Mouse (Mus musculus) induced T-regulatory cell, adult 2 months (primary cell): ENCODE measurements at regions not wholly inside any gene's neighbourhood (a gene's known extent, or its start where the extent isn't known, plus 50 kb on each side); places are given as distances from the start of the nearest gene placed in this dataset.

Source experiments
- DNase-seq: peaks from one replicate; pipeline ENCODE4 v3.0.0-alpha.2; 2012; ENCODE audit warnings: low read depth

DNA sequence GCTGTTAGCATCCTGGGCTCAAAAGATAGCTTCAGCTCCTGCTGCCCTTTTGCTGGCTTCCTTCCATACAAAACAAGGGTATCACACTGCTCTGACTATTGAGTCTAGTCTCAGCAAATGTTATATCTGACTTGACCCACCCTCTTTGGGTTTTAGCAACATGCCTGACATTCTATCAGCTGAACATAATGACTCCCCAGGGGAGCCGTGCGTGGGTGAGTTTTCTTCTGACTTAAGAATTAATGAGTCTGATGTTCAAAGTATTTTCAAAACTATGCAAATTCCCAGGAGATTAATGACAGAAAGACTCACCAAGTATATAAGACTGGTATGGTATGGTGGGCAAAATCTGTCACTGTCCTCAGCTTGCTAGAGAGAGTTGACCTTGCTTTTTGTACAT is 159.0 kb downstream of the Pmp22 start:
- DNase-seq = no peak

DNA sequence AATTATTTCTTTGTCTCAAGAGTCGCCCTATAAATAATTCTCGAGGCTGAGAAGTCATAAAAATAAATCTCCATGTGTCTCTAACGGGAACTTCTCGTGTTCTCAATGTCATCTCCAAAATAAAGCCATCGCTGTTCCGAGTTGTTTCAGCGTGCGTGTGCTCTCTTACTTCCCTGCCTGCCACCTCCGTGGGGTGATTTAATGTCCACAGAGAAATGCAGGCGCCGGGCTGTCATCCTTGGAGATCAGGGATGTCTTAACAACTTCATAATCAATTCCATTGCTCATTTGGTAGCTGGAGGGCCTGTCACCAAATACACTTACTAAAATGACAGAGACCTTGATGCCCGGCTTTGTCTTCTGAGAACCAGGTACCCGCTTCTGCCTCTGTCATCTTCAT is 161.8 kb downstream of the Pmp22 start:
- no peak for DNase-seq

DNA sequence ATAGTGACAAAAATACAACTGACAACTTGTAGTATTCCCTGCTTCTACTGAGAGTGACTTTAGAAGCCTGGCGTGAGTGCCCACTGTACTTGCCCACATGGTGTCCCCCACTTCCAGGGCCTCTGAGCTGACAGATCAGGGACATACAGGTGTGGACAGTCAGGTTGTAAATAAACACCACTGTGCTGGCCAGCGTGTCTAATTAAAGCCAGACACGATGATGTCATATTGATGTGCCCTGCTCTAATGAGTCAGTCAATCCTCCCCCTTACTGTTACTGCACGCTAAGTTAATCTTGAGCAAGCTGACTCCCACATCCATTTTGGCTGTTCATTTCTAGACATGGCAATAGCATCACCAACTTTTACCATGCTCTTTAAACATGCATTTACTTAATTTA is 164.7 kb downstream of the Pmp22 start:
- DNase-seq = no peak

DNA sequence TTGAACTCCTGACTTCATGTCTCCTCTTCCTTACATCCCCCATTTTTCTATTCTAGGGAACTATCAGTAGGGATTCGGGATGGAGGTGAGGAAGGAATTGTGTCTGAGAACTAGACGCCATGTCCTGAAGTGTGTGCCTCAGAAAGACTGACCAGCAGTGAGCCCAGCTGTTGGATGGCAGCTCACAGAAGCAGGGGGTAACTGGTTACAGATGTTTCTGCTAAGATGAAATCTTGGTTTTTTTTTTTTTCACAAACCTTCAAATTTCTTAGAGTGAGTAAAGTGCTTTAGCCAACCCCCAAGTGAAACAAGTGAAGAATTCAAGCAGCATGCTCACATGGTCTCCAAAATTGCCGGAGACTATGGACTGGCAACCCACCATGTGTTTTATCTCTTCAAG is 165.7 kb downstream of the Pmp22 start:
- DNase-seq = no peak

DNA sequence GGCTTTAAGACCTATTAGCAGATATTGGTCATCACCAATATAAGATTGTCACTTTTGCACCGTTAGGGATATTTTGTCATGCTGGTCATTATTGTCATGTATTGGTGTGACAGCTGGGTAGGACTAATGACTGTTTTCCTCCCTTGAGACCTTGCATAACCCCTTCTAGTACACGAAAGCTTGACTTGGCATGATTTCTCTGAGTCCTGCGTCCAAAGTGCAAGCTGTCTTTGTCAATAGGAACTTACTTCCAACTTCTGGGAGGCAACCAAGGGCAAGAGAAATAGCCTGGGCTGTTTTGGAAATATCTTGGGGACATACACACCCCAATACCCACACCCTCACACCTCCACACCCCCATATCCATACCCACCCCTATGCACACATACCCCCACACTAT is 167.7 kb downstream of the Pmp22 start:
- no peak for DNase-seq

DNA sequence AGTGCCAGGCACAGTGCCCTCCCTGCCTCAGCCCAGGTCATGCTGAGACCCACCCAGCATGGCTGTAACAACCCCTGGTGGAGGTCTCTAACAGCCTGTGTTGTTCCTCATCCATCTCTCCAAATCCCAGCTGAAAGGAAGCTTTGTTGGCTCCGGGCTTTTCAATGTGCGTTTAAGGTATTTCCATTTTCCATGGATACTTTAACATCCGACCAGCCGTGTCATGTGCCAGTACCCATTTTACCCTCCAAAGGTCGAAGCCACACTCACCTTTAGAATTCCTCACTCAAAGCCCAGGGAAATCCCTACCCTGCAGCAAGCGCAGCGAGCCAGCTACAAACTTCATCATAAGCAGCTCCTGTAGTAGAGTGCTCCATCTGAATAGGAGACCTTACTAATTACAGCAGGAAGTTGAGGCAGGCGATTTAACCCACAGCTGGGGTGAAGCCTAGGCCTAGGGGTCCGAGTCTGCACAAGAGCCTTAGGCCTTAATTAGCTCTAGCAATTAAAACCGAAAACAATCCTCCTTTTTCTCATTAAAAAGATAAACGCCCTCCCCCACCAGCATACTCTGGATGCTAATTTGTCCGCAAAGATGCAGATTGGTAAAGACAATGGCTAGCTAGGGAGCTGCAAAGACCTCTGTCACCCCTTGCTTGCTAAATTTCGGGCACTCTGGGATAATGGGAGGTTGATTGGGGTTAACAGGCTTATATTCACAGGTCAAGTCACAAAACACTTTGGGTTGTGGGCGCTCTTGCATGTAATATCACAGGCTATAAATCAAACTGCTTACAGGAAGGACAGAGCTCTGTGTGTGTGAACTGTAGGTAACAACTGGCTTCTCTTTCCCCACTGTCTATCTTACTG is 171.2 kb downstream of the Pmp22 start:
- DNase-seq = no peak

DNA sequence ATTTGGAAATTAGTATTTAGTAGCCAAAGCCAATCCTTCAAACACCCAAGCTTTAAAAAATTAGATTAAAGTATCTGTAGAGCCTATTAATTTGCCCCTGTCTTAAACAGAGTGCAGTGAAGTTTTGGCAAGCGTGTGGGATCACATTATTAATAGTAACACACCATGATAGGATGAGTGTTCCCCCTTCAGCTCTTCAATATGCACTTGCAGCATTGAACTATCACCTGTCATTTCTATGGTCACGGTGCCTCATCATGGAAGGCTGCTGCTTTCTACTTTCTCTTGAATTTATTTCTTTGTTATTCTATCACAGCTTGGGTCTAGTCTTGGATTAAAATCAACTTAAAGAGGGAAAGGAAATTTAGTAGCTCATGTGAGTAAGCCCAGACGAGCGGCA is 196.4 kb downstream of the Pmp22 start:
- DNase-seq = no peak

DNA sequence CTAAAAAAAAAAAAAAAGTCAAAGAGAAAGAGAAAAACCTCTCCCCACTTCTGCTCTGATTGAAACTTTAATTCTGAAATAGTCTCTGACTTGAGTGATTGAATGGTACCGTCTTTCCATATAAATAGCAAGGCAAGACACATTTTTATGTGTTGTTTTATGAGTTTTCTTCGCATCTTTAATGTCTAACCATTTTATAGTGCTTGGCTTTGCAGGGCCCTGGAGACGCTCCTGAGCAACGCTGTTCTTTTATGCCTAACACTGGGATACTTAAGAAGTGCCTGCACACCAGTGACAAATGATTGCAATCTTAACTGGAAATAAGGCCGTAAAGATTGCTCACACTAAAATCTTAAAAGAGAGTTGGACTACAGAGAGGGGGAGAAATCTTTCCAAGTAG is 198.1 kb downstream of the Pmp22 start:
- DNase-seq = no peak

DNA sequence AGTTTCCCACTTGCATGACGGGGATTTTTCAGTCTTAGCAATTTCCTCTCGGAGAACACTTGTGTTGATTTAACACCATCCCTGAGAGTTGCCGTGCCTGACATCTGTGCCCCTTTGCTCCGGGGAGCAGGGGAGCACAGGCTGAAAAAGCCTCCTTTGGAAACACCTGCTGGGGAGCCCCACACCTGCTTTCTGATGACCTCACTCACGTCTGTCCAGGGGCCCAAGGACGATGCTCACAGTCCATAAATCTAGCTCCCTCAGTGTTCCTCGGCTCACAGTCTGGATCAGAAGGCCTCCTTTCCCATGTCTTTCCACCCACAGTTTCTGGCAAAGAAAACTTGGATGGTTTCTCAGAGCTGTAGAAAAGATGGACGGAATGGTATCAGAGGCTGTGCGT is 208.7 kb downstream of the Pmp22 start:
- DNase-seq = no peak

DNA sequence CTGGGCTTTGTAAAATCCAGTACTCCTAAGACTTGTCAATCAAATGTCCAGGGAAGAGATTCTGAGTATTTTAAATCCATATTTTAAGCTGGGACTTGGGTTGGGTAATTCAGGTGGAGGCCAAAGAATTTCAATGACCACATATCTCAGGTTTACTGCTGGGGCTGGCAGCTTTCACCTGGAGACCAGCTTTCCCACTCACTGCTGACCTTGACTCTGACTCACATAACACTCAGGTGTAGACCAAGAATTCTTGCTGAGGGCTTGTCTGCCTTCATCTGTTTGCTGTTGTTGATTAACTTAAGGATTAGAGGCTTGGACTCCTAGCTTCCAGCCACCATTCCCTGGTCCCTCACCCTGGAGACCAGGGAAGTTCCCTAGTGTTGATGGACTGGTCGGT is 209.5 kb downstream of the Pmp22 start:
- DNase-seq = no peak

DNA sequence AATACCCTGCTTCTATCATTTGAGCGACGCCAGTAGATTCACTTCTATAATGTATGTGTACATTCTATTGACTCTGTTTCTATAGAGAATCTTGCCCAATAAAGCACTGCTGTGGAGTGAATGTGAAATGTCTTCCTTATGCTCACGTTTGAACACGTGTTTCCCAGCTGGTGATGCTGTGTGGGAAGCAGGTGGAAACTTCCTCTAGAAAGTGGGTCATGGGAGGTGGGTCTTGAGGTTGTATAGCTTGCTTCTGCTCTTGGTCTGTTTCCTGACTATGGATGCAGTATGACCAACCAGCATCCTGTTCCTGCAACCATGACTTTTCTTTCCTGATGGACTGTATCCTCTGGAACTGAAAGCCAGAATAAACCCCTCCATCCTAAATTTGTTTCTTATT is 216.9 kb downstream of the Pmp22 start:
- no peak for DNase-seq

DNA sequence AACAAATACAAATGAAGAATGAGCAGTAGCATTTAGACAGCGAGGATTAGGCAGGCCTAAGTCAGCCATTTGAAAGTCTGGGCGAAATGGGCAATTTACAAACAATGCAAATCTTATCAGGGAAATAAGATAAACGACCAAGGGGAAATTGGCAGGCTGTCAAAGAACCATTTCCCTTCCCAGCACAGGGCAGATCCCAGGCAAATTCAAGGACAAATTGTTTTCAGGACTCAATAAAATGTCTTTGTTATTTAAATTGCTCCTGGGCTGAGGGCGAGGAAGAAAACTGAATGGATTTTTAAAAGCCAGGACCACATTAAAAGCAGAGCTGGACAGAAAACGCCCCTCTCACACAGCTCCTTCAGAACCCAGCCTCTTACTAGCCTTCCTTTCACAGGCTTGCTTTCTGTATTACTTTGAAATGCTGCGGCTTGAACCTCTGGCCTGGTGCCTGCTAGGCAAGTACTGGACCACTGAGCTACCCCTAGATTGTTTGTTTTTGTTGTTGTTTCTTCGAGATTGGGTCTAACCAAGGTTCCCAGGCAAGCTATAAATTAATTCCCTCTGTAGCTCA is 221.4 kb downstream of the Pmp22 start:
- DNase-seq = no peak

DNA sequence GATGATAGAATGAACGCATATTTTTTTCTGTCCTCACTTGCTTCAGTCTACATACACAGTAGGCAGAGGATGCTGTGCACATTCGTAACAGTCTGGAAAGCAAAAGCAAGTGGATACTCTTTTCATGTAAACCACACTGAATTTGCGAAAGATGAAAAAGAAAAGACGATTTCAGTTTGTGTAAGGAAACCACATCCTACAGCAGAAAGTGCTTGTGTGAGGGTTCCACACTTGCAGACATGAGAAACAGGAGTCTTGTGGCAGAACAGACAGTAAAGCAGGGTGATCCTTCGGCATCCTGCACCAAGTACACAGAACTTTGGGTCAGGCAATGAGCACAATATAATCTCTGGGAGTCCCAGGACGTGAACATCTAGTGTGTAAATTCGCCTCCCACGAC is 223.2 kb downstream of the Pmp22 start:
- DNase-seq = peak; percentile 7

DNA sequence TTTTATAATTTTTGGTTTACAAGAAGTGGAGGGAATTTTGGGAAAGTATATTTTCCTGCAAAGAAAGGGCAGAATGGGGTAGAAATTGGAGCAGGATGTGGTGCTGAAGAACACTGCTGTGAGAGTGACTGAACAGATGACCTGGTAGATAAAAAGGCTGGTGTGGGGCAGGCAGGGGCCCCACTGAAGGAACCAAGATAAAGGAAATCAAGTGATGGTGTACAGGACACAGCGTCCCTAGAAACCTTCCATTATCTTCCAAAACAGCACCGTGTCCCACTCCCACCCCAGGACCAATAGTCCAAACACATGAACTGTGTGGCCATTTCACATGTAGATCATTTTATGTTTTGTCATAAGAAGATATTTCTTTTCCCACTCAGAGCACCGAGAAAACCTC is 224.2 kb downstream of the Pmp22 start:
- no peak for DNase-seq

DNA sequence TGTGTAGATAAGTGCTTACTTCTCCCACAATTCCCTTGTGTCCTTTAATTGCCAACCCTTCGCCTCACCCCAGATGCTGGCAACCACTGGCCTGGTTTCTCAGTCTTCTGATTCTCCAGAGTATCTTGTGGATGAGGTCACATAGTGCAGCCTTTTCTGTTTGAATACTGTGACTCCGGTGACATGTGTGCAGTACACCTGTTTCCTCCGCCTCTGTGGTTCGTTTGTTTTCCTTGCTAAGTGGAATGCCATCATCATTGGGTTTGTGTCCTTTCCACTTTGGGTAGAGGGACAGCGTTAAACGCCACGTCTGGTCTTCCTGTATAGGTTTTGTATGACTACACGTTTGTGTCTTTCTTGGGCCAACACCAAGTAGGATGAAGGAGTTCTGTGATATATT is 224.9 kb downstream of the Pmp22 start:
- no peak for DNase-seq

DNA sequence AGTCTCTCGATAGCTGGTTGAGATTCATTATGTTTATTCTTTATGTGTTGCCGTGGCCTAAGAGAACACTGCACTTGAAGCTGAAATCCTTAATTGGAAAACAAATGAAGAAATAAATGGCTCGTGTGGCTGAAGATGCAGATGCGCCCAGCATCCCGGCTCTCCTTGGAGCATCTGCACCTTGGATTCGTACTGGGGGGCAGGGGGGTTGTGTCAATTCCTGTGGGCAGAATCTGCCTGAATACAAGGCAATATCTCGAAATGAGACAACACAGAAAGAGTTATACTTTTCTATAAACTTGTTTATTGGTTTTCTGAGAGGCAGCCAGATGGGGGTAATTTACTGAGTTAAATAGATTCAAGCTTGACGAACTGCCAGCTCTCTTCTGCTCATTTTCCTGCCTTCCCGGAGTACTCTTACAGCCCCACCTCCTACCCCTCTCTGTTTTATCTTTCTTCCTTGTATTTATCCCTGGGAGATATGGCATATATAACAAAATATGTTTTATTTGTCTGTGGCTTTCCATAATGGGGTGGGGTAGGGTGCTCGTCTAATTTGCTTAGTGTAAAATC is 229.1 kb downstream of the Pmp22 start:
- DNase-seq = no peak

DNA sequence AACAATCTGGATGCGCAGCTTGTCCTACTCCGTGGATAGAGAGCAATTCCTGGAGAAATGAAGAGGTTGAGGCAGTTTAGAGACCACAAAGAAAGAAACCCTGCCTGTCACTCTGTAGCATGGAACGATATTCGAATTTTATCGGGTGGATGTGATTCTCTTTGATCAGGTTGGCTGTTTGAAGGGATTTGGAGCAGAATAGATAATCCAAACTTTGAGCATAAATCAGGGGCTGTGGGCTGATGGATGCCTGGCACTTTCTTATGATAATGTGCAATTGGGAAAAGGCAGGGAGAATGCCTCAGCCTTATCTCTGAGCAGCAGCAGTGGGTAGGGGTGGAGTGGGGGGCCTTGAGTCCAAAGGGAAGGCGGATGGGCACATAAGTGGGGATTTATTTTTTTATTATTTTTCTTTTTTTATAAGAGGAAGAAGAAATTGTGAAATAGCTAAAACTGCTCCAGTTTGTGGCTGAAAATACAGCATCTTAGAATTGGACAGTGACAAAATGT is 239.0 kb downstream of the Pmp22 start:
- DNase-seq = no peak

DNA sequence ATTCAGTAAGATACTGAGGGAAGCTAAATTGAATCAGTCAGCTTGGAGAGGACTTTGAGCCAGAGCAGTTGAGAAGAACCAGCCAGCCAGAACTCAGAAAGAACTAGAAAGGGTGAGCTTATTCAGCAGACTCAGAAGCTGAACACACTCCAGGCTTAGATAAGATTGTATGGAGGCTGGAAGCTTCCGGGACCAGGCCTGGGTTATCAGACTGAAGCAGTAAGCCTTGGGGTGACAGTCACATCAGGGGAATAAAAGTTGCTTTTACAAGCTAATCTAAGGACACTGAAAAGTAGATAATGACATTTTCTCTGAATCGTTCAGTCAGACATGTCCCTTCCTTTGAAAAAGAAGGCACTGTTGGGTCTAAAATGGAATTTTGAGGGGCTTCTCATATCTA is 240.7 kb downstream of the Pmp22 start:
- no peak for DNase-seq

DNA sequence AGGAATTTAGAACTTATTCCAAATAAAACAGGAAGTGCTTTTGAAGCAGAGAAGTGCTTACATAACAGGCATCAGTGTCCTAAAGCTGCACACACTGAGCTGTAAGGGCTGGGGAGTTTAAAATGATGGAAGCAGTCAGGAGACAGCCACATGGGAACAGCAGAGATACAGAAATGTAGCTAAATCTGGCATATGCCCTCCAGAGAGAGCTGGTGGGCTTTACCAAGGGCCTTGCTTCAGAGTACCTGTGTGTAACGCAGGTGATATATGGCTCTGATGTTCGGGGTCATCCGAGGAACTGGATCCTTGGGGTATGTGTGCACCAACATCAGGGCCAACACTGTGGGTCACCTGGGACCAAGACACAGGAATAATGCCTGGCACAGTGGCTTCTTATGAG is 247.5 kb downstream of the Pmp22 start:
- DNase-seq = no peak

DNA sequence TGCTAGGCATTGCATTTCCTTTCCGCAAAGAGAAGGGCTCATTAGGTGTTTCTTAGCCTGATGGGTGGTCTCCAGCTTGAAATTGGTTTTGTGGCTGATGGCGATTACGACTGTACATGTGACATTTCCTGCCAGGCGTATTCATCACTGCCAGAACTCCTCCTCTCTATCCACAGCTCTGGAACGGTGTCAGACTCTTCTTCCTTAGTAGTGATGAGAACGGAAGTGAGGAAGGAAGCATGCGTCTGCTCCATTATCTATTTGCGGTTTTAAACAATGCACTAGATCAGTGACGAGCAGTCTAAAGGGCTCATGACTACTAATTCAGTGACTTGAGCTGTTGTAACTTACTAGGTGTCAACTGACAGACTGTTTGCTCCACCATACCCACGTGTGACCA is 248.2 kb downstream of the Pmp22 start:
- DNase-seq = no peak

DNA sequence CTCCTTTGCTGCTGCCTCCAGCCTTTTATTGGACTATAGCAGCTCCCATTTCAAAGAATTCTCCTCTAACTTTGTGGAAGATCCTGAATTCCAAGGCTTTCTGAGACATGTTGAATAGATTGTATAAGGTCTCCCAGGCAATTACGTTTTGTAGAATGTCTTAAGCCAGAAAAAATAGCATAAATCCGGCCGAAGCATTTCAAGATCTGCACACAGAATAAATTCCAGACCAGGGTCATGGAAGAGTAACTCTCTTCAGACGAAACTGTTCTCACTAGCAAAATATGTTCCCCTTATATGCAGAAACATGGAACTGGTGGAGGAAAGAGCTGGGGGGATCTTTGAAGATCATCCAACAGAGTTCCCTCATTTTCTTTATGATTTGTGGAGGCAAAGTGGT is 259.5 kb downstream of the Pmp22 start:
- DNase-seq = no peak

DNA sequence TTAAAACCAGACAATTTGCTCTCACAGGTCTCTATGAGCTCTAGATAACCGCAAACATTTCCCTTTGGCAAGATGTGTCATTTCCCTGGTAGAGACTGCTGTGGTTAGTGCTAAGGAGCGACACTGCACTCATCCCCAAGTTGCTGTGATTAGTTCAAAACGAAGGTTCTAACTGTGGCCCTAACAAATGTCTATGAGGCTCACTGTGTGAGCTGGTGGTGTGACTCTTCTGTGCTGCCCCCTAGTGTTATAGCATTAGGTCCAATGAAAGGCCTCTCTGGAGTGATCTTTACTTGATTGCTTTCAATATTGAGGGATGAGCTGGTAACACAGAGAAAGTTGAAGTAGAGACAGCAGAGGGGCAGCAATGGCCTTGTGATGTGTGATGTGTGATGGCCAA is 262.7 kb downstream of the Pmp22 start:
- no peak for DNase-seq

DNA sequence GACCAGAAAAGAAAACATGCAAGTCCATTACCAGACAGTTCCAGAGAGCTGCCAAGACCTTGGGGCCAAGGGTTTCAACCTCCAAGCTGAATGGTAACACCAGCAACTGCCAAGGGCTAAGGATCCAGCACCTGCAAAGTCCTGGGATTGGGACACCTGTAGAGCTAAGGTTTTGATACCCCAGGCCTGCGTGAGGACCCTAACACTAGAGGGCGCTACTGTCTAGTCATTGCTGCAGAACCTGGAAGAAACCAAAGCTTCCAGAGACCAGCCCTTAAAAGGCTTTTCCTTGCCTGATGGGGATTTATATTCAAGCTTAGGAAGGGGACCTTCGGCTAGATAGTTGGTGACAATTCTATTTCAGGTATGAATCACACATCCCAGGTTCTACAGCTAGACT is 263.6 kb downstream of the Pmp22 start:
- peak; percentile 16 for DNase-seq

DNA sequence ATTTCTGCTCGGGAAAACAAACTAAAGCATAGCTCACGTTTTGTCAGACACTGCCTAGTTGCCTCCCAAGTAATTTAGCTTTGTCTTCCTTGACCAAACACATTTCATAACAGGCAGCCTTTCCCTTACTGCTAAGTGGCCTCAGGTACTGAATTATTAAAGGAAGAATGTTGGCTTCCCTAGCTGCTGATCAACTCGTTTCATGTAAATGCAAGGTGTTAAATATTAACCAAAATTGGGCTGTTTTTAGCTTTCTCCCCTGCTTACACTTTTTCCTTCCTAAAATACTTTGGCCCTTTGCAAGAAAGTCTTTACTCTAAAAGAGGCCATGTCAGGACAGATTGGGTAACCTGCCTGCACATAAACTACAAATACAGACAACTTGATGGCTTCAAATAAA is 265.4 kb downstream of the Pmp22 start:
- no peak for DNase-seq
